In the genomic region with DNA sequence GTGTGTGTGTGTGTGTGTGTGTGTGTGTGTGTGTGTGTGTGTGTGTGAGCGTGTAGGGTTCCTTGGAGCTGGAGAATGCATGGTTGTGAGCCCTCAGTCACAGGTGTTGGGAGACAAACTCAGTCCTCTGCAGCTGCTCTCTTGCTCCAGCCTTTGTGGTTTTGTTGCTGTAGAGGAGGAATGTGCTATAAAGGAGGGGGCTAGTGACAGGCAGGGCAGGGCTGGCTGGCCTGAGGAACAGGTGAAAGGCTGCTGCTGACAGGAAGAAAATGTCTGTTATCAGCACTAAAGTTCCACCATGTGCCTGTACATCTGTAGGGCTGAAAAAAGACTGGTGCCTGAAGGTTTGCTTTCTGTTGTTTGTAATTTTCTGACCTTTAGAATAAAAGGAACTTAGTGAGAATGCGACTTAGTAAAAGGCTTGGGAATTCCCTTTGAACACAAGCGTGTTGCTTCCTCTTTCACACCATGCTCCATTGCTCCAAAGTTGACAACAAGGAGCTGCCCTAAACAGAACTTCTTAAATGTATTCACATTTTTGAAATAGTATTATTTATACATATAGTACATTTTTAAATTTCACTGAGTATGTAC, we compare ENCODE assay signal across 10 mouse cellular contexts. TPM values are rescaled to one million over a fixed set of nuclear protein-coding genes. Genes with fewer than 3 reads are reported as not detected.
DNase-seq lines count a peak whose midpoint lies in the region; ATAC-seq and TF ChIP-seq lines count a peak whose summit lies in the region.
"Had no signal": no experiment of that assay in that cellular context is flagged by ENCODE, and none has a peak within 500 bp of the region (broad histone marks: within the 10 kb centered on the region; RNA-seq: fewer than 3 reads in every experiment).

No protein-coding gene starts in this region.

- H3K4me3 ChIP-seq in myocyte = no peak overlapping the region
- H3K4me3 ChIP-seq: embryonic facial prominence, embryonic 13.5 days had no signal

- H3K4me2 ChIP-seq in myocyte (ENCODE audit: low read depth) = no peak overlapping the region
- H3K4me2 ChIP-seq: embryonic facial prominence, embryonic 13.5 days; lung, embryonic 14.5 days had no signal

- DNase-seq in 3T3-L1 (ENCODE audit: low read depth, low spot score) (peak; percentile 42), 416B (ENCODE audit: low read depth) (peak; percentile 66)
- DNase-seq in kidney, adult 9 months = no peak
- DNase-seq in gastrocnemius, adult 8-10 months (ENCODE audit: low spot score in 2 of 2) = no peak
- DNase-seq in testis, postnatal 10 days (ENCODE audit: low spot score) = no peak
- DNase-seq: lung, embryonic 14.5 days had no signal

- H3K79me2 ChIP-seq in myocyte (ENCODE audit: control insufficient read depth, insufficient read depth) = no peaks in the 10 kb centered on the region

- TF ChIP-seq POLR2A in myocyte (IDR thresholded peaks at IDR 0.05; ENCODE audit: insufficient read length, low read depth) = no peak

- peaks cover 23% of the 10 kb centered on the region for H3K36me3 ChIP-seq in myocyte (ENCODE audit: control insufficient read depth, insufficient read depth)

- peak; percentile 73 to 84 for ATAC-seq in hematopoietic stem cell, adult 5-6 weeks (replicated peaks in 1 of 2; ENCODE audit: insufficient read depth in 1 of 2, low FRiP score in 2 of 2, low TSS enrichment in 1 of 2, low read depth in 1 of 2, poor library complexity in 2 of 2, severe bottlenecking in 2 of 2)

- H3ac ChIP-seq in myocyte (ENCODE audit: control insufficient read depth, insufficient read length) = no peak overlapping the region

- H3K27me3 ChIP-seq in myocyte (ENCODE audit: control insufficient read depth, insufficient read depth, insufficient read length) = no peaks in the 10 kb centered on the region
- H3K27me3 ChIP-seq: embryonic facial prominence, embryonic 13.5 days had no signal

TF ChIP-seq in myocyte, 11 proteins besides CTCF, POLR2A, EP300 and RAD21:
- TF ChIP-seq MYOD1 (IDR thresholded peaks at IDR 0.05; ENCODE audit: control insufficient read depth in 1 of 3, insufficient read length in 2 of 3, low read depth in 2 of 3) (peak; percentile 93 to 98 (median 94)), MAX (IDR thresholded peaks at IDR 0.05; ENCODE audit: low read depth) (no peak), CEBPB (IDR thresholded peaks at IDR 0.05; ENCODE audit: insufficient read depth, poor library complexity, severe bottlenecking) (peak; percentile 54; the same call in 1 of the 2 replicates), TCF3 (IDR thresholded peaks at IDR 0.05; ENCODE audit: insufficient read length, low read depth) (peak; percentile 83), TCF12 (IDR thresholded peaks at IDR 0.05; ENCODE audit: insufficient read depth, poor library complexity, severe bottlenecking) (peak; percentile 96), POLR2AphosphoS2 (IDR thresholded peaks at IDR 0.05; ENCODE audit: insufficient read length, low read depth) (no peak), E2F4 (IDR thresholded peaks at IDR 0.05; ENCODE audit: insufficient read depth) (no peak), MYOG (IDR thresholded peaks at IDR 0.05; ENCODE audit: control insufficient read depth in 1 of 3, insufficient read depth in 1 of 3, insufficient read length in 2 of 3, low read depth in 2 of 3) (peak; percentile 79 to 98 (median 96)), REST (IDR thresholded peaks at IDR 0.05; ENCODE audit: insufficient read depth, insufficient read length) (no peak), SRF (IDR thresholded peaks at IDR 0.05; ENCODE audit: control insufficient read depth, insufficient read length, low read depth) (no peak)

RNA-seq across cellular contexts. Expression of a gene that starts 29.4 kb away (rescaled TPM):
- not detected in 2 replicates for total RNA-seq in hematopoietic stem cell, adult 5-6 weeks (2017)
- 0.11 TPM for polyA plus RNA-seq in myocyte (2012; fragmentation: generic; extraction: Trizol)
- not detected for total RNA-seq in gastrocnemius, adult 8-10 months (2022)
- total RNA-seq: layer of hippocampus, postnatal 10 days had no signal

RNA-seq across cellular contexts. Expression of a gene that starts 32.5 kb away (rescaled TPM):
- total RNA-seq in hematopoietic stem cell, adult 5-6 weeks (2017) = 28.0 and 28.5 TPM in 2 replicates
- polyA plus RNA-seq in myocyte (2012; fragmentation: generic; extraction: Trizol) = 13.4 TPM
- 10 to 100 TPM; 33.2 to 37.1 (median 35.4) TPM for total RNA-seq in gastrocnemius, adult 8-10 months (2022)

Comparison
In these comparisons a context has a peak if more than half of its experiments do, and no peak if none do; other contexts are left out.
1. DNase-seq: peak in 3T3-L1 (single experiment) and 416B (single experiment); none in kidney, adult 9 months (single experiment), gastrocnemius, adult 8-10 months (0 of 2) and testis, postnatal 10 days (single experiment).